Mouse (Mus musculus) ES-CJ7 (cell line): ENCODE measurements around the gene Adgrg1.

Experiments used
- DNase-seq: peaks from one replicate; pipeline ENCODE4 v3.0.0; 2011; ENCODE audit warnings: low read depth, low spot score

Adgrg1 gene

GRCm38 (mm10) chr8:94974467-94975165 lies at the start of gene Adgrg1:
Gene Adgrg1, plus strand, starts transcription at chr8:94974751.
- no peak for DNase-seq

- no peak for DNase-seq
Measured at GRCm38 (mm10) chr8:94928227-94928626, 46.3 kb upstream of the Adgrg1 start.

- DNase-seq = no peak
Measured at GRCm38 (mm10) chr8:94933918-94934317, 40.6 kb upstream of the Adgrg1 start.

GRCm38 (mm10) chr8:94935172-94935571 lies 39.4 kb upstream of the Adgrg1 start:
- DNase-seq = no peak

- DNase-seq = peak; percentile 77
Measured at GRCm38 (mm10) chr8:94942566-94942965, 32.0 kb upstream of the Adgrg1 start.

- DNase-seq = no peak
Measured at GRCm38 (mm10) chr8:94945185-94945584, 29.4 kb upstream of the Adgrg1 start.

- no peak for DNase-seq
Measured at GRCm38 (mm10) chr8:94948421-94948820, 26.1 kb upstream of the Adgrg1 start.

- peak; percentile 71 for DNase-seq
Measured at GRCm38 (mm10) chr8:94949010-94949409, 25.5 kb upstream of the Adgrg1 start.

GRCm38 (mm10) chr8:94950046-94950445 lies 24.5 kb upstream of the Adgrg1 start:
- DNase-seq = peak; percentile 78

GRCm38 (mm10) chr8:94950458-94950857 lies 24.1 kb upstream of the Adgrg1 start:
- no peak for DNase-seq

- DNase-seq = no peak
Measured at GRCm38 (mm10) chr8:94952086-94952485, 22.5 kb upstream of the Adgrg1 start.

- DNase-seq = no peak
Measured at GRCm38 (mm10) chr8:94953624-94954367, 20.8 kb upstream of the Adgrg1 start.

GRCm38 (mm10) chr8:94954368-94954737 lies 20.2 kb upstream of the Adgrg1 start:
- no peak for DNase-seq

GRCm38 (mm10) chr8:94954921-94955758 lies 19.4 kb upstream of the Adgrg1 start:
- DNase-seq = peak; percentile 70

GRCm38 (mm10) chr8:94956078-94956574 lies 18.4 kb upstream of the Adgrg1 start:
- no peak for DNase-seq

- no peak for DNase-seq
Measured at GRCm38 (mm10) chr8:94962201-94962600, 12.3 kb upstream of the Adgrg1 start.

- DNase-seq = no peak
Measured at GRCm38 (mm10) chr8:94964828-94965227, 9.7 kb upstream of the Adgrg1 start.

GRCm38 (mm10) chr8:94966578-94966977 lies 8.0 kb upstream of the Adgrg1 start:
- peak; percentile 79 for DNase-seq

GRCm38 (mm10) chr8:94967071-94967470 lies 7.5 kb upstream of the Adgrg1 start:
- DNase-seq = no peak

- no peak for DNase-seq
Measured at GRCm38 (mm10) chr8:94967554-94967953, 7.0 kb upstream of the Adgrg1 start.

GRCm38 (mm10) chr8:94973270-94973669 lies 1.3 kb upstream of the Adgrg1 start:
- DNase-seq = no peak

- no peak for DNase-seq
Measured at GRCm38 (mm10) chr8:94973786-94974185, 765 bp upstream of the Adgrg1 start.
